Mouse (Mus musculus) forebrain, embryonic 15.5 days (tissue): ENCODE data around the gene Lsm14a. TPM values are rescaled to one million over a fixed set of nuclear protein-coding genes. Genes with fewer than 3 reads are reported as not detected.
A peak's percentile ranks its signal among the peaks of the same experiment; 100 is the strongest.

Experiments
- ATAC-seq: fragments of 200-750 bp; cut with Nextera tagmentation; replicated peaks from 2 replicates; pipeline ENCODE4 v1.8.0; 2017; ENCODE audit warnings: mild to moderate bottlenecking, moderate TSS enrichment, moderate library complexity
- H3K27ac ChIP-seq: fragments of 300-500 bp; sonication (generic); replicated peaks from 2 replicates; pipeline ENCODE4 v1.5.1; 2015; ENCODE audit warnings: mild to moderate bottlenecking, inconsistent platforms
- H3K27me3 ChIP-seq: fragments of 300-500 bp; sonication (generic); 2 replicates; pipeline ENCODE4 v1.6.1; 2015; ENCODE audit warnings: inconsistent platforms
- H3K36me3 ChIP-seq: fragments of 300-500 bp; sonication (generic); 2 replicates; pipeline ENCODE4 v1.6.1; 2015; ENCODE audit warnings: mild to moderate bottlenecking, inconsistent platforms
- H3K4me1 ChIP-seq: fragments of 300-500 bp; sonication (generic); 2 replicates; pipeline ENCODE4 v1.6.1; 2015; ENCODE audit warnings: inconsistent platforms
- H3K4me2 ChIP-seq: fragments of 300-500 bp; sonication (generic); replicated peaks from 2 replicates; pipeline ENCODE4 v1.6.1; 2015; ENCODE audit warnings: mild to moderate bottlenecking, inconsistent platforms
- H3K4me3 ChIP-seq: fragments of 300-500 bp; sonication (generic); 2 replicates; pipeline ENCODE4 v1.5.1; 2015; ENCODE audit warnings: mild to moderate bottlenecking, inconsistent platforms
- H3K9ac ChIP-seq: fragments of 300-500 bp; sonication (generic); replicated peaks from 2 replicates; pipeline ENCODE4 v1.6.1; 2015; ENCODE audit warnings: mild to moderate bottlenecking, inconsistent platforms
- H3K9me3 ChIP-seq: fragments of 300-500 bp; sonication (generic); 2 replicates; pipeline ENCODE4 v1.6.1; 2016; ENCODE audit warnings: inconsistent platforms
- WGBS: fragments of 180-500 bp; shearing (Covaris S2); methylation state at CpG from one replicate; pipeline ENCODE4 v1.1.7; 2015; ENCODE audit warnings: mixed read lengths; 5-methylcytosine and 5-hydroxymethylcytosine counted together
- polyA plus RNA-seq: library from polyadenylated mRNA; unstranded; fragments of >200 nt; fragmentation: Nextera tagmentation; extraction: Ambion mirVana; gene quantifications from 2 replicates; pipeline ENCODE4 v1.2.1, GENCODE M21; 2015

The Lsm14a gene
- polyA plus RNA-seq, 1 experiment from 2014 or later, result 76.7 TPM

- ATAC-seq, result no peak
- 93% methylated on average over 1 of the region's 1 CpGs for WGBS
- no peaks in the 10 kb centered on the region for H3K27me3 ChIP-seq
Measured at GRCm38 (mm10) chr7:34324857-34325256, 68.3 kb downstream of the Lsm14a start.

DNA sequence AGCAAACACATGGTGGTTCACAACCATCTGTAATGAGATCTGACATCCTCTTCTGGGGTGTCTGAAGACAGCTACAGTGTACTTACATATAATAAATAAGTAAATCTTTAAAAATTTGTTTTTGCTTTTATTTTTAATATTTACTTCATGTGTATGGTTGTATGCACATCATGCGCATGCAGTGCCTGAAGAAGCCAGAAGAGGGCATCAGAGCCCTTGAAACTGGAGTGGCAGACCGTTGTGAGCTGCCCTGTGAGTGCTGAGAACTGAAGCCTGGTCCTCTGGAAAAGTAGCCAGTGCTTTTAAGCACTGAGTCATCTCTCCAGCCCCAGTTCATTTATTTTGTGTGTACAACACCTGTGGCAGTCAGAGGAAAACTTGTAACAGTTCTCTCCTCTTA, 69.1 kb downstream of the Lsm14a start:
- Histone ChIP-seq H3K36me3 (no peaks in the 10 kb centered on the region), H3K9ac (no peak overlapping the region), H3K4me1 (no peaks in the 10 kb centered on the region), H3K4me2 (no peak overlapping the region), H3K9me3 (no peaks in the 10 kb centered on the region), H3K27ac (no peak overlapping the region), H3K27me3 (no peaks in the 10 kb centered on the region), H3K4me3 (no peak overlapping the region)
- 84% methylated on average over 2 of the region's 2 CpGs for WGBS
- no peak for ATAC-seq

More at GRCm38 (mm10) chr7:34324857-34325256, 68.3 kb downstream of the Lsm14a start:
- Histone ChIP-seq H3K36me3 (no peaks in the 10 kb centered on the region), H3K4me3 (no peak overlapping the region), H3K9me3 (no peaks in the 10 kb centered on the region), H3K9ac (no peak overlapping the region), H3K27ac (no peak overlapping the region), H3K4me1 (no peaks in the 10 kb centered on the region), H3K4me2 (no peak overlapping the region)

DNA sequence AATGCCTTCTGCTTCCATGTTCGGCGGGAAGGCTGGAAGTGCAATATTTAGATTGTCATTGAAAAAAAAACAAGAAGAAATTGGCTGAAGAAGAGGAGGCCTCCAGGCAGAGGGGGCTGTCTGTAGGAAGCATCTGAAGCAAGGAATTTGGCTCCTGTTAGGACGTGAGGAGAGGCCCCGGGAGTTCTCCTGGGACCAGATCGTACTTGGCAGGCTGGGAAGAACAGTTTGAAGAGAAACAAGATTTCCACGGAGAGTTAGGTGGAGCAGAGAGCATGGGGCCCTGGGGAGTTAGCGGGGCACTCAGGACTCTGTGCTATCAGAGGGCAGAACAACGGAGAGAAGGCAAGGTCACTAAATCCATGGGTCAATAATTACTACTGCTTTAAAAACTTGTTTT, 69.8 kb downstream of the Lsm14a start:
- 75% methylated on average over 8 of the region's 8 CpGs for WGBS
- no peak for ATAC-seq
- Histone ChIP-seq H3K36me3 (no peaks in the 10 kb centered on the region), H3K9me3 (no peaks in the 10 kb centered on the region), H3K4me2 (no peak overlapping the region), H3K4me3 (no peak overlapping the region), H3K4me1 (no peaks in the 10 kb centered on the region), H3K27ac (no peak overlapping the region), H3K27me3 (no peaks in the 10 kb centered on the region), H3K9ac (no peak overlapping the region)

GRCm38 (mm10) chr7:34321958-34322357, 71.2 kb downstream of the Lsm14a start:
- 89% methylated on average over 4 of the region's 4 CpGs for WGBS
- H3K4me1 ChIP-seq, result no peaks in the 10 kb centered on the region
- ATAC-seq, result no peak
- H3K4me2 ChIP-seq, result no peak overlapping the region
- H3K9me3 ChIP-seq, result no peaks in the 10 kb centered on the region
- no peak overlapping the region for H3K27ac ChIP-seq
- H3K27me3 ChIP-seq, result no peaks in the 10 kb centered on the region
- no peaks in the 10 kb centered on the region for H3K36me3 ChIP-seq
- H3K4me3 ChIP-seq, result no peak overlapping the region
- H3K9ac ChIP-seq, result no peak overlapping the region

GRCm38 (mm10) chr7:34321119-34321518, 72.0 kb downstream of the Lsm14a start:
- no peak overlapping the region for H3K27ac ChIP-seq

DNA sequence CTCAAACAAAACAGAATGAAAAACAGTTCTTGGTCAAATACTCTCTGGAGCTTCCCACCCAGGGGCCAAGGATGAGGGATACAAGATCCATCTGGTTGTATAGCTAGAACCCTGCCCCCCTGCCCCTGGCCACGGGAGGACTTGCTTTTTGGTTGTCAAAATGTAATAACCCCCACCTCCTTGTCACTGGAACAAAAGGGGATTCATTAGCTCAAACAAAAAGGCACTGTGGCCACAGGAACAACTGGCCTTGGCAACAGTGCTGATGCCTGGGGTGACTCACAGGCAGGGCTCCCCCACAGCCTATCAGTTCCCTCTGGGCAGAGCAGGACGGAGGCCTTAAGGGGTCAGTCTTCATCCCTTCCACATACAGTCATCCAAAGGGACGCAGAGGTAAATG, 73.2 kb downstream of the Lsm14a start:
- Histone ChIP-seq H3K9ac (no peak overlapping the region), H3K36me3 (no peaks in the 10 kb centered on the region), H3K27ac (no peak overlapping the region), H3K4me1 (no peaks in the 10 kb centered on the region), H3K4me3 (no peak overlapping the region), H3K27me3 (no peaks in the 10 kb centered on the region), H3K9me3 (no peaks in the 10 kb centered on the region), H3K4me2 (no peak overlapping the region)
- WGBS, result 10% methylated on average over 3 of the region's 3 CpGs
- ATAC-seq, result no peak

More at GRCm38 (mm10) chr7:34321119-34321518, 72.0 kb downstream of the Lsm14a start:
- Histone ChIP-seq H3K4me3 (no peak overlapping the region), H3K4me2 (no peak overlapping the region), H3K36me3 (no peaks in the 10 kb centered on the region), H3K27me3 (no peaks in the 10 kb centered on the region), H3K9me3 (no peaks in the 10 kb centered on the region), H3K9ac (no peak overlapping the region), H3K4me1 (no peaks in the 10 kb centered on the region)
- ATAC-seq, result no peak
- WGBS, result 87% methylated on average over 5 of the region's 5 CpGs

DNA sequence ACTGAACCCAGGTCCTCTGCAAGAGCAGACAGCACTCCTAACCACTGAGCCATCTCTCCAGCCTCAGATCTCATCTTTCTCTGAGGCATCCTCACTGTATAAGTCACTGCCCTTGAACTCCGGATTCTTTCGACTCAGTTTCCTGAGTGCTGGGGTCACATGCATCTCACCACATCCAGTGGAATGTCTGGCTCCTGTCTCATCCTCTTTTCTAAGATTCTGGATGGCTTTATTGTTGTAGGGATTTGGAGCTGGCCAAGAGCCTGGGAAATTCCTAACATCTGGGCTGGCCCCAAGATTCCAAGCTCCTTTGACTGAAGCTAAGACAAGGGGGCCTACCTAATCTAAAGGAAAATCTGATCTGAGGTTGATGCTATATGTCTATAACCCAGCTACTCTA, 74.0 kb downstream of the Lsm14a start:
- ATAC-seq, result no peak
- Histone ChIP-seq H3K27ac (no peak overlapping the region), H3K4me2 (no peak overlapping the region), H3K4me1 (no peaks in the 10 kb centered on the region), H3K9me3 (no peaks in the 10 kb centered on the region), H3K27me3 (no peaks in the 10 kb centered on the region), H3K36me3 (no peaks in the 10 kb centered on the region), H3K9ac (no peak overlapping the region), H3K4me3 (no peak overlapping the region)
- whole genome bisulfite sequencing, result 96% methylated on average over 2 of the region's 2 CpGs

DNA sequence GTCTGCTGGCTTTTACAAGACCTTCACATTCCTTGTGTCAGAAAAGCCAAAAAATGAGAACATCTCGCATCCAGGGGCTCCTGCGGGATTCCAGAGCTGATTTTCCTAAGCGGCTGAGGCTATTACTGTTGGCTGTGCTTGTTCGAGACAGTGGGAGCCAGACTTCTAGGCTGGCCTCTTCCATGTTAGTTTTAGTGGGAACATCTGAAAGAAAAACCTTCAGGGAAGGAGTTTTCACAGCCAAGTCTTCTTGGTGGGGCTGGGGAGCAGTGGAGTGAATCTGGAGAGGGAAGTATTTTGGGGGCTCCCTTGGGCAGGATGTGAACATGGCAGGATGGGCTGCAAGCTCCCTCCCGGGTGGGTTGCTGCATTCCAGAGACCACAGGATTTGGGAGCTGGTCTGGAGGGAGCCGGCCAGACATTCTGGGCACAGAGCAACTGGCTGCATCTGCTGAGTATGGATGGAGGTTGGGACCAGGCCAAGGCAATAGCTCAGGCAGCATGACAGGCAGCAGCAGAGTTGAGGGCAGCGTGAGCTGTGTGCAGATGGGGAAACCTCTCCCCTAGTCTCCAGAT, 75.1 kb downstream of the Lsm14a start:
- Histone ChIP-seq H3K27ac (no peak overlapping the region), H3K36me3 (no peaks in the 10 kb centered on the region), H3K9ac (no peak overlapping the region), H3K9me3 (no peaks in the 10 kb centered on the region), H3K4me2 (no peak overlapping the region), H3K27me3 (no peaks in the 10 kb centered on the region), H3K4me3 (no peak overlapping the region), H3K4me1 (no peaks in the 10 kb centered on the region)
- whole genome bisulfite sequencing, result 74% methylated on average over 7 of the region's 7 CpGs
- ATAC-seq, result no peak

DNA sequence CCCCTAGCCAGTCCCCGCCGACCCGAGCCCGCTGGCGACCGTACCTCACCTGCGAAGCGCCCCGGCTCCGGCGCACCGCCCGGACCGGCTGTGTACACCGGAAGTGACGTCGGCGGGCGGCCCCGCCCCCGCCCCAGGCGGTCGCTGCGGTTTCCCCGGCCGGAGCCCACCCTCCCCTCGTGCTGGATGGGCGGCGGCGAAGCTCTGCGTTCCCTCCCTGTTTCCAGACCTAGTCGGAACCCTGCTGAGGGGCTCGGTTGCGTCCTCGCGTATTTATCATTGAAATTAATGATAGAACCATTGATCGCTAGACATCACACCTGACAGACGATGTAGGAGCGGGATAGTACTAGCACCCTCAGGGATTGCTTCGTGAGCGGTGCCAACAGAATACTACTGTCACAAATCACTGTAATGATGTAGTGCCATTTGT, 79.7 kb downstream of the Lsm14a start, which contains the start of gene 4931406P16Rik:
4931406P16Rik (minus strand) TSS at position 109 of the 433 bp plus-strand sequence.
- WGBS, result under 1% methylated on average over 41 of the region's 41 CpGs
- peak within 1 kb of the TSS; percentile 78 for H3K4me2 ChIP-seq
- peak; percentile 95 for ATAC-seq
- H3K9ac ChIP-seq, result peak within 1 kb of the TSS; percentile 85
- peaks cover 15% of the 10 kb centered on the region; the same call in 1 of the 2 replicates for H3K4me1 ChIP-seq
- H3K9me3 ChIP-seq, result no peaks in the 10 kb centered on the region
- H3K4me3 ChIP-seq, result peak within 1 kb of the TSS; percentile 81
- H3K27me3 ChIP-seq, result no peaks in the 10 kb centered on the region
- H3K27ac ChIP-seq, result peak within 1 kb of the TSS; percentile 93
- H3K36me3 ChIP-seq, result no peaks in the 10 kb centered on the region

DNA sequence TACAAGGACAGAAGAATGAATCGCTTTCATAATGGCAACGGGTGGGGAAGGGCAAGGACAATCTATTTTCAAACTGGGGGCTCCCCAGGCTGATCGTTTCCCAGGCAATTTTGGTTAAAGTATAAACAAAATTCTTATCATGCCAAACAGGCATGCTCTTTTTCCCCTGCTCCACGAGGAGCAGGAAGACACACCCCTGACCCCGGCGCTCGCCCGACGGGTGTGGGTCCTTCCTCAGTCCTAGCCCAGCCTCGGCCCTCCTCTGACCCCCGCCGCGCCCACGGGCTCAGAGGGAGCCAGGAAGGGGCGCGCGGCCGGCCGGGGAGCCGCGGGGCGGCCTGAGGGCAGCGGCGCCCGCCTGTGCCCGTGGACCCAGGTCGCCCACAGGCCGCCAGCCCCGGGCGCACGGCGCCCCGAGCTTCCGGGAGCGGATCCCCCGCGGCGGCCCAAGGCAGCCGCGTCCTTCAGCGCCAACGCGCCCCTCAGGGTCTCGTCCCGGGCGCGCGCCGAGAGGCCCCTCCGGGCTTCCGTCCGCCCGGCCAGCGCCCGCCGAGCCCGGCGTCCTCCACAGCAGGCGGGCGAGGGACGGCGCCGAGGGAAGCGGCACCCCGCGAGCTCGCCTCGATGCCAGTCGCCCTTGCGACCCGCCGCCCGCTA, 80.2 kb downstream of the Lsm14a start:
- WGBS, result 0% methylated on average over 61 of the region's 73 CpGs
- peaks cover 15% of the 10 kb centered on the region; the same call in 1 of the 2 replicates for H3K4me1 ChIP-seq
- no peaks in the 10 kb centered on the region for H3K9me3 ChIP-seq
- H3K9ac ChIP-seq, result peak overlapping the region; percentile 85
- H3K27me3 ChIP-seq, result no peaks in the 10 kb centered on the region
- peak overlapping the region; percentile 93 for H3K27ac ChIP-seq
- ATAC-seq, result peak; percentile 88
- H3K4me3 ChIP-seq, result peak overlapping the region; percentile 81
- H3K4me2 ChIP-seq, result peak overlapping the region; percentile 78
- no peaks in the 10 kb centered on the region for H3K36me3 ChIP-seq

- Histone ChIP-seq H3K4me3 (no peak overlapping the region), H3K36me3 (no peaks in the 10 kb centered on the region), H3K9ac (no peak overlapping the region), H3K27me3 (no peaks in the 10 kb centered on the region), H3K9me3 (no peaks in the 10 kb centered on the region), H3K4me2 (no peak overlapping the region), H3K4me1 (peaks cover 15% of the 10 kb centered on the region; the same call in 1 of the 2 replicates), H3K27ac (no peak overlapping the region)
- no peak for ATAC-seq
- 90% methylated on average over 5 of the region's 5 CpGs for WGBS
Measured at GRCm38 (mm10) chr7:34309186-34309764, 83.8 kb downstream of the Lsm14a start.

- no peak for ATAC-seq
- H3K4me3 ChIP-seq, result no peak overlapping the region
- peaks cover 15% of the 10 kb centered on the region; the same call in 1 of the 2 replicates for H3K4me1 ChIP-seq
- 80% methylated on average over 5 of the region's 5 CpGs for WGBS
- H3K27ac ChIP-seq, result no peak overlapping the region
- H3K27me3 ChIP-seq, result no peaks in the 10 kb centered on the region
- no peak overlapping the region for H3K9ac ChIP-seq
- no peaks in the 10 kb centered on the region for H3K36me3 ChIP-seq
- no peak overlapping the region for H3K4me2 ChIP-seq
- H3K9me3 ChIP-seq, result no peaks in the 10 kb centered on the region
Measured at GRCm38 (mm10) chr7:34308586-34308985, 84.5 kb downstream of the Lsm14a start.
